Mouse (Mus musculus): ENCODE measurements around the gene Retreg1. TPM values are rescaled to one million over a fixed set of nuclear protein-coding genes. Genes with fewer than 3 reads are reported as not detected.
"Not testable (repeated sequence)": the region's sequence is repeated elsewhere in the genome, so short reads cannot be mapped to it uniquely, and the experiment has no call there.

The Retreg1 gene
- polyA plus RNA-seq, 2 experiments = 0.75 to 1.6 TPM

GRCm38 (mm10) chr15:25971596-25971995, 128.6 kb downstream of the Retreg1 start:
- Histone ChIP-seq H3K4me1 (replicated peaks; ENCODE audit: control insufficient read depth in 2 of 2, insufficient read depth in 2 of 2, low read length in 1 of 2) (no peaks in the 10 kb centered on the region), H3K27me3 (ENCODE audit: control insufficient read depth, insufficient read depth, low read length) (no peaks in the 10 kb centered on the region), H3K27ac (no peak overlapping the region), H3K4me3 (ENCODE audit: insufficient read depth in 1 of 2, low read depth in 2 of 2, low read length in 2 of 2) (no peak overlapping the region), H3K36me3 (replicated peaks; ENCODE audit: control insufficient read depth, insufficient read depth, low read depth) (no peaks in the 10 kb centered on the region), H3K9ac (replicated peaks) (no peak overlapping the region), H3K9me3 (ENCODE audit: control insufficient read depth, low read length) (no peaks in the 10 kb centered on the region), H3K4me2 (ENCODE audit: low read depth) (no peak overlapping the region)
- WGBS (ENCODE audit: insufficient replicate concordance) = 63% methylated on average over 9 of the region's 9 CpGs
- ATAC-seq (ENCODE audit: insufficient read depth) = no peak
- DNase-seq (ENCODE audit: low read depth in 3 of 3, low spot score in 3 of 3) = no peak
- TF ChIP-seq EP300 (IDR thresholded peaks at IDR 0.05; ENCODE audit: low read depth) = no peak
- TF ChIP-seq CTCF (IDR thresholded peaks at IDR 0.05; ENCODE audit: low read depth) = no peak

GRCm38 (mm10) chr15:25972758-25973157, 129.8 kb downstream of the Retreg1 start:
- 60% methylated on average over 5 of the region's 5 CpGs for WGBS (ENCODE audit: insufficient replicate concordance)
- TF ChIP-seq EP300 (IDR thresholded peaks at IDR 0.05; ENCODE audit: low read depth) (no peak), CTCF (IDR thresholded peaks at IDR 0.05; ENCODE audit: low read depth) (no peak)
- Histone ChIP-seq H3K27ac (no peak overlapping the region), H3K36me3 (replicated peaks; ENCODE audit: control insufficient read depth, insufficient read depth, low read depth) (no peaks in the 10 kb centered on the region), H3K27me3 (ENCODE audit: control insufficient read depth, insufficient read depth, low read length) (no peaks in the 10 kb centered on the region), H3K9me3 (ENCODE audit: control insufficient read depth, low read length) (no peaks in the 10 kb centered on the region), H3K4me1 (replicated peaks; ENCODE audit: control insufficient read depth in 2 of 2, insufficient read depth in 2 of 2, low read length in 1 of 2) (no peaks in the 10 kb centered on the region), H3K4me3 (ENCODE audit: insufficient read depth in 1 of 2, low read depth in 2 of 2, low read length in 2 of 2) (no peak overlapping the region), H3K9ac (replicated peaks) (no peak overlapping the region), H3K4me2 (ENCODE audit: low read depth) (no peak overlapping the region)
- DNase-seq (ENCODE audit: low read depth in 3 of 3, low spot score in 3 of 3) (no peak), ATAC-seq (ENCODE audit: insufficient read depth) (no peak)

- no peak for ATAC-seq (ENCODE audit: insufficient read depth)
Observed at GRCm38 (mm10) chr15:25974352-25974751, 131.4 kb downstream of the Retreg1 start.

GRCm38 (mm10) chr15:25975810-25976209, 132.8 kb downstream of the Retreg1 start:
- Histone ChIP-seq H3K4me2 (ENCODE audit: low read depth) (no peak overlapping the region), H3K9ac (replicated peaks) (no peak overlapping the region), H3K9me3 (ENCODE audit: control insufficient read depth, low read length) (no peaks in the 10 kb centered on the region), H3K27me3 (ENCODE audit: control insufficient read depth, insufficient read depth, low read length) (no peaks in the 10 kb centered on the region), H3K27ac (no peak overlapping the region), H3K36me3 (replicated peaks; ENCODE audit: control insufficient read depth, insufficient read depth, low read depth) (no peaks in the 10 kb centered on the region), H3K4me3 (ENCODE audit: insufficient read depth in 1 of 2, low read depth in 2 of 2, low read length in 2 of 2) (no peak overlapping the region), H3K4me1 (replicated peaks; ENCODE audit: control insufficient read depth in 2 of 2, insufficient read depth in 2 of 2, low read length in 1 of 2) (no peaks in the 10 kb centered on the region)
- DNase-seq (ENCODE audit: low read depth in 3 of 3, low spot score in 3 of 3) (no peak), ATAC-seq (ENCODE audit: insufficient read depth) (no peak)
- WGBS (ENCODE audit: insufficient replicate concordance) = 74% methylated on average over 6 of the region's 6 CpGs
- TF ChIP-seq CTCF (IDR thresholded peaks at IDR 0.05; ENCODE audit: low read depth) (no peak), EP300 (IDR thresholded peaks at IDR 0.05; ENCODE audit: low read depth) (no peak)

More at GRCm38 (mm10) chr15:25974352-25974751, 131.4 kb downstream of the Retreg1 start:
- TF ChIP-seq EP300 (IDR thresholded peaks at IDR 0.05; ENCODE audit: low read depth) (no peak), CTCF (IDR thresholded peaks at IDR 0.05; ENCODE audit: low read depth) (no peak)
- Histone ChIP-seq H3K4me1 (replicated peaks; ENCODE audit: control insufficient read depth in 2 of 2, insufficient read depth in 2 of 2, low read length in 1 of 2) (no peaks in the 10 kb centered on the region), H3K4me2 (ENCODE audit: low read depth) (no peak overlapping the region), H3K9me3 (ENCODE audit: control insufficient read depth, low read length) (no peaks in the 10 kb centered on the region), H3K27me3 (ENCODE audit: control insufficient read depth, insufficient read depth, low read length) (no peaks in the 10 kb centered on the region), H3K4me3 (ENCODE audit: insufficient read depth in 1 of 2, low read depth in 2 of 2, low read length in 2 of 2) (no peak overlapping the region), H3K36me3 (replicated peaks; ENCODE audit: control insufficient read depth, insufficient read depth, low read depth) (no peaks in the 10 kb centered on the region), H3K27ac (no peak overlapping the region), H3K9ac (replicated peaks) (no peak overlapping the region)
- 70% methylated on average over 4 of the region's 4 CpGs for WGBS (ENCODE audit: insufficient replicate concordance)
- DNase-seq (ENCODE audit: low read depth in 3 of 3, low spot score in 3 of 3) = no peak

- 23% methylated on average over 6 of the region's 6 CpGs for WGBS (ENCODE audit: insufficient replicate concordance)
- peak overlapping the region; percentile 52 for H3K9ac ChIP-seq (replicated peaks)
- 0 out of 2 replicates have a peak, but pooled peaks have one; percentile 6 for ATAC-seq (ENCODE audit: insufficient read depth)
- not testable (repeated sequence) for H3K27me3 ChIP-seq (ENCODE audit: control insufficient read depth, insufficient read depth, low read length); H3K27ac ChIP-seq; H3K9me3 ChIP-seq (ENCODE audit: control insufficient read depth, low read length); DNase-seq (ENCODE audit: low read depth in 3 of 3, low spot score in 3 of 3)
- H3K4me3 ChIP-seq (ENCODE audit: insufficient read depth in 1 of 2, low read depth in 2 of 2, low read length in 2 of 2) = peak overlapping the region; percentile 55 to 72
- H3K4me2 ChIP-seq (ENCODE audit: low read depth) = peak overlapping the region; percentile 93
- peaks cover 16% of the 10 kb centered on the region for H3K36me3 ChIP-seq (replicated peaks; ENCODE audit: control insufficient read depth, insufficient read depth, low read depth)
- H3K4me1 ChIP-seq (replicated peaks; ENCODE audit: control insufficient read depth in 2 of 2, insufficient read depth in 2 of 2, low read length in 1 of 2) = peaks cover 7 to 11% of the 10 kb centered on the region in 2 experiments; a peak in 3 of 4 replicates
Observed at GRCm38 (mm10) chr15:25983614-25984013, 140.6 kb downstream of the Retreg1 start.

Data from liver, embryonic 14.5 days (tissue).